Mouse (Mus musculus) CD4-positive, CD25-positive, alpha-beta regulatory T cell, adult 9 weeks (primary cell): ENCODE data around the gene Ydjc. TPM values are rescaled to one million over a fixed set of nuclear protein-coding genes. Genes with fewer than 3 reads are reported as not detected.

Experiments used
- polyA plus RNA-seq: library from polyadenylated mRNA; unstranded; fragments of 100-300 nt; shearing (Covaris generic); gene quantifications from one replicate; pipeline ENCODE4 v1.2.1, GENCODE M21; 2017

The Ydjc gene
- 4.6 TPM for polyA plus RNA-seq

GRCm38 (mm10) chr16:17144339-17144738 is at the start of gene Ydjc:
Gene Ydjc (plus strand): TSS chr16:17144621.

GRCm38 (mm10) chr16:17110771-17111743 is 33.4 kb upstream of the Ydjc start, which contains the start of gene Ppil2:
Gene Ppil2 (minus strand): TSS chr16:17111257.

GRCm38 (mm10) chr16:17124871-17125520 is 19.4 kb upstream of the Ydjc start, which contains the start of gene 2610318N02Rik:
Gene 2610318N02Rik (minus strand): TSS chr16:17125167.

GRCm38 (mm10) chr16:17132089-17132905 is 12.1 kb upstream of the Ydjc start, which contains the start of gene Sdf2l1:
Gene Sdf2l1 (minus strand): TSS chr16:17132383.

GRCm38 (mm10) chr16:17146772-17147235 is 2.4 kb downstream of the Ydjc start, which contains the start of gene Ccdc116:
Gene Ccdc116 (minus strand): TSS chr16:17147229.

GRCm38 (mm10) chr16:17202549-17202948 is 58.1 kb downstream of the Ydjc start, which contains the start of gene Ube2l3:
Gene Ube2l3 (minus strand): TSS chr16:17202649.

GRCm38 (mm10) chr16:17208389-17209361 is 64.3 kb downstream of the Ydjc start, which contains the start of gene Rimbp3:
Gene Rimbp3 (plus strand): TSS chr16:17208603.

Other genes starting within 250 kb of the Ydjc start
- 31.3 TPM for gene Ppm1f, start 248.2 kb upstream of the Ydjc start, polyA plus RNA-seq
- 28.7 TPM for gene Mapk1, start 161.2 kb upstream of the Ydjc start, polyA plus RNA-seq
- gene Ypel1, start 74.9 kb upstream of the Ydjc start, polyA plus RNA-seq = 4.0 TPM
- gene Ppil2, start 33.4 kb upstream of the Ydjc start, polyA plus RNA-seq = 261 TPM
- gene 2610318N02Rik, start 19.5 kb upstream of the Ydjc start, polyA plus RNA-seq = 6.1 TPM
- gene Sdf2l1, start 12.2 kb upstream of the Ydjc start, polyA plus RNA-seq = 21.2 TPM
- gene Ccdc116, start 2.6 kb downstream of the Ydjc start, polyA plus RNA-seq = 1.8 TPM
- 322 TPM for gene Ube2l3, start 58.0 kb downstream of the Ydjc start, polyA plus RNA-seq
- gene Rimbp3, start 64.0 kb downstream of the Ydjc start, polyA plus RNA-seq = not detected
- gene Hic2, start 89.0 kb downstream of the Ydjc start, polyA plus RNA-seq = 1.3 TPM
- 86.0 TPM for gene Tmem191c, start 131.5 kb downstream of the Ydjc start, polyA plus RNA-seq
- gene Serpind1, start 186.8 kb downstream of the Ydjc start, polyA plus RNA-seq = 0.31 TPM